Mouse (Mus musculus) bone marrow, adult 2 months (tissue): Measurements from ENCODE around the gene Ripor1.

Experiments
- CTCF ChIP-seq: fragments of 200-500 bp; IDR thresholded peaks from 2 replicates; pipeline ENCODE4 v1.5.1; 2011; ENCODE audit warnings: low read length, control low read depth; ENCODE audit not compliant: control insufficient read depth, insufficient read depth
- POLR2A ChIP-seq: fragments of 200-500 bp; IDR thresholded peaks from 2 replicates; pipeline ENCODE4 v1.6.1; 2011; ENCODE audit warnings: low read depth, mild to moderate bottlenecking, control low read depth, low read length, borderline replicate concordance; ENCODE audit not compliant: control insufficient read depth

GRCm38 (mm10) chr8:105604804-105605381 is at the start of gene Ripor1:
- TF ChIP-seq CTCF (no peak), POLR2A (peak; percentile 80; the same call in 1 of the 2 replicates)
